Mouse (Mus musculus): ENCODE results near the gene Krtap3-2.

- TF ChIP-seq CTCF (IDR thresholded peaks at IDR 0.05; ENCODE audit: low read depth) (no peak), EP300 (optimal IDR thresholded peaks at IDR 0.05) (no peak)
Measured at GRCm38 (mm10) chr11:99556195-99556594, 458 bp downstream of the Krtap3-2 start.

Measured in stomach, postnatal 0 days (tissue).